Mouse (Mus musculus): ENCODE measurements at regions not wholly inside any gene's neighbourhood (a gene's known extent, or its start where the extent isn't known, plus 50 kb on each side); places are given as distances from the start of the nearest gene placed in this dataset.

GRCm38 (mm10) chr3:148658368-148658767, 332.0 kb downstream of the Adgrl2 start:
- DNase-seq, result no peak

GRCm38 (mm10) chr3:148656187-148656586, 334.2 kb downstream of the Adgrl2 start:
- DNase-seq, result no peak

DNA sequence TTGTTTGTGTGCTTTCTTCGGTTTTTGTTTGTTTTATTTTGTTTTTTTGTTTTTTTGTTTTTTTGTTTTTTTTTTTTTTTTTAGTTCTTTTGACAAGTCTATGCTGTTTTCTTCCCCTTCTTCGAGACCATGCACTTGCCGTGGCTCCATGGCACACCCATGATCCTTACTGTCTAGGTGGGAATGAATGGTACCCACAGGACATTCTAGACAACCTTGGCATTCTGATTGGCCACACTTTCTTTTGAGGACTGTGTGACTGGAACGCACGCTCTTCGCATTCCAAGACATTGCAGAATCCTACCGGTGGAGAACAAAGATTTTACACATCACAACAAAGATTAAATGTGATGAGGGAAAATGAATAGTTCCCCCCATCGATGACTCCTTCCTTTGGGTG, 340.1 kb downstream of the Adgrl2 start:
- no peak for DNase-seq

- DNase-seq, result no peak
These were observed 345.4 kb downstream of the Adgrl2 start for GRCm38 (mm10) chr3:148644924-148645323.

DNA sequence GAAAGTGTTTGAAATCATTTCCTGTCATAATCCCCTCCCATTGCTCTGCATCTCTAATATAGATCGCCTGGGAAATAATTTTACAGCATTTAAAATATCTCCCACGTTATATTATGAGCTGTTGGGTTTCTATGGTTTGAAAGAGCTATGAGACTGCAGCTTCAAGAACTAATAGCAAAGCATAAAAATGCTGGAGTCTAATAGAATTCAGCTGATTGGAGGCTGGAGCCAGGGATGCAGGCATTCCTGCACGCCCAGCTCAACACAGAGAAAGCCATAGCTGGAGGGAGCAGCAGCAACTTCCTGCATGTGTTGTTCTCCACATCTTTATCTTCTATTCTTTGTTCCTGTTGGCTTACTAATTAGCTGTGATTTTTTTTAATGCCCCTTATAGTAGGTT, 348.8 kb downstream of the Adgrl2 start:
- no peak for DNase-seq

DNA sequence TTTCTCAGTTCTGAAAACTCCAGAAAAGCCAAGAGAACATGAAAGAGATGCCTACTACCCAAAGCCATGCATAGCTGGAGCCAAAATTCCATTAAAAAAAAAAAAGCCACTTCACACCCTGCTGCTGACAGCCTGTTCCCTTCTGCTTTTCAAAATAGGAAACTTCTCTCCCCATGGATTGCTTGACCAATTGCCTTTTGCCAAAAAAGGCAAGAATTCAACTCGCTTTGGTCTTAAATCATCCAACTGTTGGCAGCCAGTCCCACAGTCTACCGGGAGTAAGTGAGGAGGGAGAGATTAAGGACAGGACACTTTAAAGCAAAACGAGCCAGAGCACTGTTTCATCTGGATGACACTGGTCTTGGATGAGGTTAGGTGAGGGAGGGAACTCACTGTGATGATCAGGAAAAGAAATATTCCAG, 349.7 kb downstream of the Adgrl2 start:
- DNase-seq, result peak; percentile 23 to 38

DNA sequence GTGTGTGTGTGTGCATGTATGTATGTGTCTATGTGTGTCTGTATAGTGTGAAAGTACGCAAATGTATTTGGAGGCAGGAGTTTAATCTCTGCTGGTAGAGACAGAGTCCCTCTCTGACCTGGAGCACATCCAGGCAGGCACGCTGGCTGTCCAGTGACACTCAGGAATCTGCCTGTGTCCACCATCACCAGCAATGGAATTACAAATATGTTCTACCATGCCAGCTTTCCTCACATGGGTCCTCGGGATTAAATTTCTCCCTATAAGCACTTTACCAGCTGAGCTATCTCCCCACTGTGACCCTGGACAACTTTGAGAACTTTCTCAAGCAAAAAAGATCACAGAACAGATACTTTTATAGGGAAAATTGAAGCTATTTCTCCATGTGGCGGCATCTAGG, 355.3 kb downstream of the Adgrl2 start:
- peak in 1 of 2 experiments; percentile 18 for DNase-seq

DNA sequence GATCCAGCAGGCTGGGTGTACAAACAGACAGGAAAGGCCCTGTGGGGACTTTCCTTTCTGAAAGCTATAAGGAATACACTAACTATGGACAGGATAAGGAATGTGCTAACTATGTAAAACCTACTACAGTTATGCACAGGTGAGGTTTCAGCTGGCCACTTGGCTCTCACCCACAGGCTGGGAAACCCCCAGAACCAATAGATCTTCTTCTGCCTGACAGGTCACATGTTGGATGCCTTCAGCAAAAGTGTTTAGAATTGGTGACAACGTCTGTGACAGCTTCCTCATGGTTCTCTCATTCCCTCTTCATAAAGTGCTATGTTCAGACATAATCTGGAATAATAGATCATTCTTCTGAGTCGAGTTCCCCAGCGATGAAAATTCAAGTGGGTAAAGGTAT, 356.0 kb downstream of the Adgrl2 start:
- no peak for DNase-seq

GRCm38 (mm10) chr3:148633291-148633690, 357.1 kb downstream of the Adgrl2 start:
- DNase-seq, result no peak

- DNase-seq, result no peak
These were observed 357.9 kb downstream of the Adgrl2 start for GRCm38 (mm10) chr3:148632449-148632848.

DNA sequence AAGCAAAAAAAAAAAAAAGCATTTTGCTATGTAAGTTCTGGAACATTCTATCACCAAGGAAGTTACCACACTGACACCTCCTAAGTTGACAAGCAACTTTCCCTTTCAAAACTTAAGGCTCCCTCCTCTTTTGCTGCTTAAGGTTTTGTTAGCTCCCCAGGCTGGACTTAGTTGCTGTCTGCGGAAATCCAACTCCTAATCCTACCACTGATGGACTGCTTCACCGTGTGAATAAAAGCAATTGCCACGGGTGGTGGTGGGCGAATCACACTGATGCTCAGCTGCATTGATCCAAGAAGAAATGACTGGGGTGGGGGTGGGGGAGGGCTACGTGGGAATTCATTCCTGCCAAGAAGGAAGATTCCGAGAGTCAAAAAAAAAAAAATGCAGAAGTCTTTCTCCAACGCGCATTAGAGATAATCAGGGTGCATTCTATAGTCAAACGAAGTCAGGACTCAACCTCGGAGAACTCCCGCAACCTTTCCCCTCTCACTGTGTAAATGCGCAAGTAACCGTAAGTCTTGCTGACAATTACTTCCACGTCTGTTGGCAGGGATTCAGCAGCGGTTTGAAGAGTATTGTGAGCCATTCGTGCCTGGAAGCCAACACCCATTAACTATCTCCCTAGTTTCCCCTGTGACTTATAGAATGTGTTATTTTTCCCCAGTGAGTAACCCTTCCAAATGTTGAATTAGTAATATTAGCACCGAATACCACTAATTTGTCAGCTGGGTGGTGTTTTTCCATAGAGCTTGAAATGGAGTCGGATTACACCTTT, 358.8 kb downstream of the Adgrl2 start:
- no peak for DNase-seq

GRCm38 (mm10) chr3:148630865-148631264, 359.5 kb downstream of the Adgrl2 start:
- no peak for DNase-seq

DNA sequence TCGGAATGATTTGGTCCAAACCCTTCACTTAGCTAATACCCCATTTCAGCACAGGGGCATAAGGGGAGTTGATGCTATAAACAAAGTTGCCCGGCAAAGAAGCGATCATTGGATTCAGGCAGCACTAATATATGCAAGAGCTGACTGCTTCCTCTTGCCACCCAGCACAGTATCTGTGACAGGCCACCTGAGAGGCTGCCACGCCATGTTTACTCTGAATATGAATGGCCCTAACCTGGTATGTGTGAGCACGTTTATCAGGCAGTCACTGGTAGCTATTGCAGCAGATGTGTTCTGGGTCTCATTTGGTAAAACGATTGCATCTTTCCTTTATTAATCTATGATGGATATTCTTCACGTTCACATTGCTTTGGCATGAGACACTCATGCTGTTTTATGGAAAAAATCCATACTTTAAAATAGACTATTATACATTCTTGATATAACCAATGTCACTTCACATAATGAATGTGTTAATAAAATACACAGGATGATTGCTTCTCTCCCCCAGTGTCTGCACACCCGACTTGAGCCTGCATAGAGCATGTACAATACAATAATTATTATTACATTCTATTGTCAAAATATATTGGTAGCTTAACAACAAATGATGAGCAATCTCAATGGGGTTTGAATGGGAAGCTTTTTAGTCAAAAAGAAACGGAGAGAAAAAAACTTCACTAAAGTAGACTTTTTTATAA, 375.2 kb downstream of the Adgrl2 start:
- DNase-seq, result no peak

DNA sequence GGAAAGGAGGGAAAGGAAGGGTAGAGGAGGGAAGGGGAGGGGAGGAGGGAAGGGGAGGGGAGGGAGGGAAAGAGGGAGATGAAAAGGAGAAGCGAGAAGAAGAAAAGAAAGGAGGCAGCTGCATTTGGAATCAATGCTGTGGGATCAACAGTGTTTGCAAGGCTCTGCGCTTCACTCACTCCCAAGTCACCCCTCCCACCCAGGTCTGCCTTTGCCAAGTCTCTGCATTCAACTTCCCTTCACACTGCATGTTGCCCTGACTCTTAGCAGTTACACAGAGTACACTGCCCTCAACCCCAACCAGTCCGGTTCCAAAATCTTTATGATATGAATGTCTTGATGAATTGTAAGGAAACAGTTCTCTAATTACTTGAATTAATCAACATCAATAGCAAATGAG, 376.9 kb downstream of the Adgrl2 start:
- no peak for DNase-seq

DNA sequence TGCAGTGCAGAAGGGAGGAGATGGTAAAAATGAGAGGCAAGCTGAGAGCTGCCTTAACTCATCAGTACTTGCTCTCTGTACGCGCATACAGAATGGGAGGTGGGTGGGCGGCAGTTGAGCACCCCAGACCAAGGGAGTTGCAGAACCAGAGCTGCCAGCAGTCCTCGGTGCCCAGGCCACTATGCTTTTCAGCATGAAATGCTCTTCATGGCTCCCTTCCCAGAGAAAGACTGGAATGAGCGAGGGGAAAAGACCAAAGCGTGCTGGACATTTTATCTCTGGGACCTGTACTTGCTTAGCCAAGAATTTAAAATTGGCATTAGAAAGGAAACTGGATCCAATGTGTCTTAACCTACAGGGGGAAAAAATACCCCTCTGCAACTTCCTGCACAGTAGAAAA, 387.1 kb downstream of the Adgrl2 start:
- DNase-seq, result no peak

DNA sequence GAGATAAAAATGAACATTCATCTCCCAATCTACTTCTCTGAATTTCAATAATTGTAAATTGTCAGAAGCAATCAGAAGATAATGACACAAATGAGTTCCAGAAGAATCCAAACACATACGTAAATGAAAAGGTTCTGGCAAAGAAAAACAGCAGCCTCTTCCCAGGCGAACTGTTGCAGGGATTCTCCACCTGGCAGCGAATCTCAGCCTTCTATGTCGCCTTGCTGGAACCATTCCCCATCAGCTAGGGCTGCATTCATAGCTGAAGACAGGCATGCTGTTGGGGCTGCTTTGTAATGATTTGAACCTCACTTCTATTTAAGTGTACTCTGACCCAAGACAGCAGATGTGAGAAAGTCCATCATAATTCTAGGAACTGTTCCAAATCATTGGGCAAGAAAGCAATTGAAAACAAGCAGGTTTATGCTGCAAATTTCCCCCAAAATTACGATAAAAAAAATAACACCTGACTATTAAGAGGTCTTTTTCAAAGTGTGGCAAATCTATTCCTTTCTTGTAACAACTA, 387.6 kb downstream of the Adgrl2 start:
- DNase-seq, result no peak

- DNase-seq, result no peak
These were observed 394.8 kb downstream of the Adgrl2 start for GRCm38 (mm10) chr3:148595561-148595960.

DNA sequence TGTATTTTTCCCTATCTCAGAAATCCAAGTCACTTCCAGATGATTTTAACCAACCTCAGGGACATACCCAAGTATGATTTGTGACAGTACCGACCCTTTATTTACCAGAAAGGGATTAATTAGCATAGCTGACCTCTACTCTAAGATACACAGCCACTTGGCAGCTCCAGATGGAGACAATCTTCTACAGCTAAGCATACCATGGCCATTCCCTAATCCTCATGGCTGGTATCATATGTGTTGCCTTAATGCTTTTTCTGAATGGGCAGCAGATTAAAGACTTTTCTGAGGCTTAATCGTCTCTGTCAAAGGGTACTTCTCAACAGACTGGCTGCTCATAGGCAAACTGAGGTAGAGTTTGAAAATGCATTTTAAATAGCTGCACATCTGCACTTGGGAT, 400.8 kb downstream of the Adgrl2 start:
- no peak for DNase-seq

DNA sequence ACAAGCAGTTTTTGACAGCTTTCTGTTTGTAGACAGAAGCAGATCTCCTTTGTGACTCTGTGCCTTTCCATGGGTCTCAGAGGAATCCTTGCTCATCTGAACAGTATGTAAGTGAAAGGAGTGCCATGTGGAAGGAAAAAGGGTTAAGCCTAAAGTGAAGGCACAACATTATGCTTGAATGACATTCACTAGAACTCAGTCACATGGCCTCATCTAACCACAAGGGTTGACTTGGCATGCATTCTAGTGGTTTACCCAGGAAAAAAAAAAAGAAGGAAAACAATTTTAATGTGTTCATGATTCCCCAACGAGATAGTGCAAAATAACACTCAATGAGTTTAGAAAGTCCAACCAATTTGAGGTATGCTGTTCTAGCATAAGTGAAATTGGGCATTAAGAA, 414.6 kb downstream of the Adgrl2 start:
- DNase-seq, result no peak

- DNase-seq, result no peak
These were observed 417.9 kb downstream of the Adgrl2 start for GRCm38 (mm10) chr3:148572493-148572892.

- no peak for DNase-seq
These were observed 425.6 kb downstream of the Adgrl2 start for GRCm38 (mm10) chr3:148564716-148565115.

- no peak for DNase-seq
These were observed 429.1 kb downstream of the Adgrl2 start for GRCm38 (mm10) chr3:148561211-148561610.

GRCm38 (mm10) chr3:148559752-148560460, 430.4 kb downstream of the Adgrl2 start:
- DNase-seq, result no peak
